Mouse (Mus musculus) Patski (cell line): ENCODE measurements around the gene Cyp2d22. TPM values are rescaled to one million over a fixed set of nuclear protein-coding genes. Genes with fewer than 3 reads are reported as not detected.

Experiments used
- ATAC-seq: fragments of 100-300 bp; one replicate; pipeline ENCODE4 v1.8.0; 2021
- CTCF ChIA-PET: fragments of 350-600 bp; sonication (Branson Sonifier 250); formaldehyde crosslinking; loops from one replicate; lab custom pipeline; 2022; ENCODE audit warnings: inconsistent platforms; lab: Charles Lee
- POLR2A ChIA-PET: fragments of 350-600 bp; sonication (Branson Sonifier 250); formaldehyde crosslinking; loops from one replicate; lab custom pipeline; 2022; ENCODE audit warnings: antibody characterized with exemption, inconsistent platforms; lab: Charles Lee
- DNase-seq: peaks from one replicate; pipeline ENCODE4 v3.0.0-alpha.2; 2011; ENCODE audit warnings: low read depth, low spot score
- H3K27me3 ChIP-seq: fragments of 371-371 bp; one replicate; pipeline ENCODE4 v1.5.1; 2021
- CTCF ChIP-seq: fragments of 100-300 bp; IDR thresholded peaks from one replicate; pipeline ENCODE4 v1.5.1; 2021
- in situ Hi-C: fragments of 300-500 bp; cut with MboI; formaldehyde crosslinking; loops from 3 replicates; pipeline ENCODE4 v1.11.1; 2018; ENCODE audit warnings: low pct_unique_long_range_greater_than_20kb, mixed read lengths
- polyA plus RNA-seq: library from polyadenylated mRNA; unstranded; gene quantifications from one replicate; pipeline ENCODE4 v1.2.3, GENCODE M21; 2021

Gene Cyp2d22
- polyA plus RNA-seq, 1 experiment from 2014 or later: 6.9 TPM

- no peak for DNase-seq
- no peak for ATAC-seq
- TF ChIP-seq CTCF: no peak
- H3K27me3 ChIP-seq: no peaks in the 10 kb centered on the region
- ChIA-PET CTCF (interaction anchor here (1.8 kb wide), 1 partner anchor 14 kb away, joined by 5 read pairs; the partner anchor contains the start of gene Ndufa6), POLR2A (interaction anchor here (1.4 kb wide), 1 partner anchor 35 kb away, joined by 3 read pairs; no protein-coding TSS in a partner anchor)
- in situ Hi-C loops: no loop called here
These were observed 40.3 kb downstream of the Cyp2d22 start for GRCm38 (mm10) chr15:82339634-82340254.

GRCm38 (mm10) chr15:82339150-82339549 is 40.9 kb downstream of the Cyp2d22 start:
- ChIA-PET POLR2A (interaction anchor here (0.8 to 1.5 kb wide), 3 partner anchors 34 to 57 kb away, joined by 3 to 9 read pairs (median 3); no protein-coding TSS in a partner anchor), CTCF (interaction anchor here (1.5 to 1.8 kb wide), 2 partner anchors 15 kb away, joined by 5 to 6 read pairs; partner anchors contain the start of gene Ndufa6)
- ATAC-seq (no peak), DNase-seq (no peak)
- TF ChIP-seq CTCF: no peak
- H3K27me3 ChIP-seq: no peaks in the 10 kb centered on the region
- in situ Hi-C loops: no loop called here

GRCm38 (mm10) chr15:82338593-82339112 is 41.4 kb downstream of the Cyp2d22 start, which contains the start of the genes Naga, Pheta2 and Smdt1:
Gene Naga, minus strand, starts transcription at chr15:82338925.
Gene Pheta2, plus strand, starts transcription at chr15:82338942.
Gene Smdt1, plus strand, starts transcription at chr15:82338959.
- POLR2A ChIA-PET: interaction anchor here (0.8 to 1.5 kb wide), 3 partner anchors 14 to 57 kb away, joined by 3 to 9 read pairs (median 3); no protein-coding TSS in a partner anchor
- CTCF ChIA-PET: interaction anchor here (1.1 to 1.8 kb wide), 3 partner anchors 14 to 19 kb away, joined by 3 to 6 read pairs (median 5); partner anchors contain the start of gene Ndufa6
- no peaks in the 10 kb centered on the region for H3K27me3 ChIP-seq
- TF ChIP-seq CTCF: no peak
- in situ Hi-C loops: no loop called here
- DNase-seq: peak; percentile 79
- ATAC-seq: peak; percentile 88

- DNase-seq: no peak
- CTCF ChIA-PET: interaction anchor here (1.1 to 1.8 kb wide), 3 partner anchors 14 to 19 kb away, joined by 3 to 6 read pairs (median 5); partner anchors contain the start of gene Ndufa6
- ATAC-seq: no peak
- TF ChIP-seq CTCF: no peak
- in situ Hi-C loops: no loop called here
- H3K27me3 ChIP-seq: no peaks in the 10 kb centered on the region
- POLR2A ChIA-PET: interaction anchor here (0.9 to 1.5 kb wide), 2 partner anchors 13 to 56 kb away, joined by 3 to 9 read pairs; no protein-coding TSS in a partner anchor
These were observed 42.2 kb downstream of the Cyp2d22 start for GRCm38 (mm10) chr15:82337875-82338274.

- DNase-seq (no peak), ATAC-seq (no peak)
- no peaks in the 10 kb centered on the region for H3K27me3 ChIP-seq
- in situ Hi-C loops: no loop called here
- ChIA-PET POLR2A (no interaction called here), CTCF (no interaction called here)
- TF ChIP-seq CTCF: no peak
These were observed 43.4 kb downstream of the Cyp2d22 start for GRCm38 (mm10) chr15:82336629-82337028.

- ChIA-PET POLR2A (interaction anchor here (1.1 kb wide), 1 partner anchor 12 kb away, joined by 3 read pairs; no protein-coding TSS in a partner anchor), CTCF (no interaction called here)
- no peaks in the 10 kb centered on the region for H3K27me3 ChIP-seq
- no peak for DNase-seq
- no peak for ATAC-seq
- TF ChIP-seq CTCF: no peak
- in situ Hi-C loops: no loop called here
These were observed 44.9 kb downstream of the Cyp2d22 start for GRCm38 (mm10) chr15:82335194-82335593.

GRCm38 (mm10) chr15:82325382-82325781 is 54.7 kb downstream of the Cyp2d22 start:
- CTCF ChIA-PET: interaction anchor here (0.7 to 2.6 kb wide), 3 partner anchors 13 to 44 kb away, joined by 3 to 6 read pairs (median 3); partner anchors contain the start of genes Naga, Pheta2 and Smdt1
- DNase-seq (no peak), ATAC-seq (no peak)
- no peak for TF ChIP-seq CTCF
- H3K27me3 ChIP-seq: no peaks in the 10 kb centered on the region
- POLR2A ChIA-PET: interaction anchor here (1.5 kb wide), 1 partner anchor 13 kb away, joined by 3 read pairs; no protein-coding TSS in a partner anchor
- in situ Hi-C loops: no loop called here

GRCm38 (mm10) chr15:82322195-82322594 is 57.9 kb downstream of the Cyp2d22 start:
- TF ChIP-seq CTCF: no peak
- CTCF ChIA-PET: interaction anchor here (1.6 kb wide), 1 partner anchor 15 kb away, joined by 3 read pairs; no protein-coding TSS in a partner anchor
- POLR2A ChIA-PET: interaction anchor here (0.6 kb wide), 1 partner anchor 796 kb away, joined by 6 read pairs; no protein-coding TSS in a partner anchor
- no peaks in the 10 kb centered on the region for H3K27me3 ChIP-seq
- DNase-seq (no peak), ATAC-seq (no peak)
- in situ Hi-C loops: no loop called here

Other genes starting within 250 kb of the Cyp2d22 start
- 84.6 TPM for gene Srebf2, start 233.1 kb downstream of the Cyp2d22 start, polyA plus RNA-seq
- 0.09 TPM for gene Shisa8, start 167.4 kb downstream of the Cyp2d22 start, polyA plus RNA-seq
- 0.03 TPM for gene Tnfrsf13c, start 155.9 kb downstream of the Cyp2d22 start, polyA plus RNA-seq
- 17.7 TPM for gene Cenpm, start 135.5 kb downstream of the Cyp2d22 start, polyA plus RNA-seq
- not detected for gene 1500009C09Rik, start 127.9 kb downstream of the Cyp2d22 start, polyA plus RNA-seq
- gene Sept3, start 105.4 kb downstream of the Cyp2d22 start, polyA plus RNA-seq: 2.0 TPM
- not detected for gene Wbp2nl, start 81.3 kb downstream of the Cyp2d22 start, polyA plus RNA-seq
- 123 TPM for gene Naga, start 41.3 kb downstream of the Cyp2d22 start, polyA plus RNA-seq
- 0.27 TPM for gene Pheta2, start 41.3 kb downstream of the Cyp2d22 start, polyA plus RNA-seq
- 185 TPM for gene Smdt1, start 41.3 kb downstream of the Cyp2d22 start, polyA plus RNA-seq
- gene Ndufa6, start 25.9 kb downstream of the Cyp2d22 start, polyA plus RNA-seq: 493 TPM
- gene Cyp2d11, start 13.8 kb upstream of the Cyp2d22 start, polyA plus RNA-seq: not detected
- 0.30 TPM for gene Cyp2d10, start 26.9 kb upstream of the Cyp2d22 start, polyA plus RNA-seq
- gene Cyp2d9, start 53.2 kb upstream of the Cyp2d22 start, polyA plus RNA-seq: not detected
- gene Cyp2d12, start 174.8 kb upstream of the Cyp2d22 start, polyA plus RNA-seq: not detected
- not detected for gene Cyp2d34, start 240.7 kb upstream of the Cyp2d22 start, polyA plus RNA-seq